Mouse (Mus musculus) kidney, adult 18-20 months (tissue): ENCODE measurements at regions not wholly inside any gene's neighbourhood (a gene's known extent, or its start where the extent isn't known, plus 50 kb on each side); places are given as distances from the start of the nearest gene placed in this dataset.

Experiments
- DNase-seq: peaks from one replicate; pipeline ENCODE4 v3.0.0; 2021

DNA sequence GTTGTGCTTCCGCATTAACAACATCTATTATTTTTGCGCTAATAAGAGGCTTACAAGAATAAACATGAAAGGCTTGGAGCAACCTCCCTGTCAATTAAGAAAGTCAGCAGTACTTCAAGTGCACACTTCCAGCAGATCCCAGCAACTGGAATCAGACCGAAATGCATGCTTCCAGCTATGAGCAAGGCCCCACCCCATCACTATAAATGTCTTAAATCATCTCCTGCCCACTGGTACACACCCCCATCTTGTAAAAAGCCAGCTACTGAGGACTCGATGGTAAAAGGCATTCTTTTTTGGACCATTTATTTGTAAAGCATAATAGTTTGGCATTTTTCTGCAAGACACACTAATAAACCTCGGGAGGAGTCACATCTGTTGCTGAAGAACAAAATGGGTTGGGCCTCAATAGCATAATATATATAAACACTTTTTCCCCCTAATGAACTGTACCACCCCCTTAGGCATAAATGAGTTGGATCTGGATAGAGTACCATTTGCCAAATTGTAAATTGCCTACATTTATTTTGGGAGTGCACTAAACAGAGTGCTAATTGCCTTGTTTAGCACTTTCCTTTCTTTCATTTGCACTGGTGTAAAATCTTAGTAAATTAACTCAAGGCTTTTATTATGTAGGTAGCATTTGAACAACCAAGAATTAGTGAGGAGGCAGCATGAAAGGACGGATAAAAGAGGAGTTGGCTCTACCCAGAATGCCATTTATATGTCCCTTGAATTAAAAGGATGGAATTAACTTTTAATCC, 371.8 kb downstream of the Nr2f2 start:
- DNase-seq = no peak

DNA sequence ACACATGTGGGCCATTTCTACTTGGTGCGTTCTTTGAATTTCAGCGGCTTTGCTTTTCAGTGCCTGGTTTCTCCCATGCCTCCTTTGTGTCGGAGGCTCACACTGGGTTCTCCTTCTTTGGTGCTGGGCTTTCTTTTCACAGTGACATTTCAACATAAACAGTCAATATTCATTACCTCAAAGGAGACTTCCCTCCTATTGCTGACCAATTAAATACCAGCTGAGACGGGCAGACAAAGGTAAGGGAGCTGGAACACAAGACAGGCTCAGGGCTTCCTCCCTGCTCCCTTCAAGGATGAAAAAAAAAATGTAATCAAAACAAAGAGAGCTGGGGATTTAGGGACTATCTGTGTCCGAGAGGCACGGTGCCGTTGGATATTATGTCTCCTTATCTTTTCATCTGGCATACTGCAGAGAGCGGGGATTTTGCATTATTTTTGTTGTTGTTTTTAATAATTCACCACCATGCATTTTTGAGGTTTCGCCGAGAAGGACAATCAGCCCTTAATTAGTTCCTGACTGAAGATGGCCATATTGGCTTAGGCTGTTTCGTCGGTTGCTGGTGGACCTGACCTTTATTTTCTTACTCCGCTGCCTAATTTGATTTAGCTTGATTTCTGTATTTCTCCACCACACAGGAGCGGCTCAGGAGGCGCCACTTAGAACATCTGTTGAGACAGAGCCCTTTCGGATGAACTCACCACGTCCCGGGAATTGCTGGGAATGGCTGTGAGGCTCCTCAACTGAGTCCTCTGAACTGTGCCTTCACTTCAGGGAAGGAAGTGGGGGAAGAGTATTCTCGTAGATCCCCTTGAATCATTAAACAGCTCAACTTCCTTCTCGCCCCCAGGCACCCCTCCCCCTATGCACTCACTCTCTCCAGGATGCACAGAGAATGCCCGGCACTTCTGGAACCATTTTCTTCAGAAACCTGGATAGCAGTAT, 373.9 kb downstream of the Nr2f2 start:
- DNase-seq = no peak

DNA sequence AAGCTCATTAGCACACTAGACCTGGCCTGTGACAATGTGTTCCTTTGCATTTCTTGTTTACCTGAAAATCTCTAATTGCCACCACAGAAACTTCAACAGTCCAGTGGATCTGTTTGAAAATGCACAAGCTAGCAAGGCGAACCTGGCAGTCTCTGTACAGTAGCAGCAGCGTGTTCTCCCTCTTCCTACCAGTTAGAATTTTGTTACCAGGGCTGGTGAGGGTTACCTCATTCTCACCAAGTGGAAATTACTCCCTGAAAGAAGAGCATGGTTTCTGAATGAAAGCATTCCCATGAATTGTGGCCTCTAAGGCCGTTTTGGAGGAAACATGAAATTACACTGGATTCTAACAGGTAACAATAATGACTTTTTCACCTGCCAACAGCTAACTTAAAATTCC, 374.6 kb downstream of the Nr2f2 start:
- DNase-seq = no peak

DNA sequence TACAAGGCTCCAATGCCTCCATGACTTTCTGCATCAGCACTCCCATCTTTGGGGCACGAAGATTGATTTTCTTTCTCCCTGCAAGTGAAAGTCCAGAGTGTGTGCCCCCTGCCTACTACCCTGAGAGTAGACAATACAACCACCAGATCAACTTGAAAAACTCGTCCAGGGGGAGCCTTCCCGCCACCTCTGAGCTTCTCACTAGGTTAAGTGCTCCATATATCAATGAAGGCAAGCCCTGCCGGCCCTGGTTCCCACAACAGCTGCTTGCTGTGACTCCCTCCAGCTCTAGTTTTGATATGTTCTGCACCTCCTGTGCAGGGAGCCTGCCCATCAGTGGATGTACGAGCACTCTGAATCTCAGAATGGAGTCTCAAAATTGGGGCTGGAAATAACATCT, 377.8 kb downstream of the Nr2f2 start:
- no peak for DNase-seq

DNA sequence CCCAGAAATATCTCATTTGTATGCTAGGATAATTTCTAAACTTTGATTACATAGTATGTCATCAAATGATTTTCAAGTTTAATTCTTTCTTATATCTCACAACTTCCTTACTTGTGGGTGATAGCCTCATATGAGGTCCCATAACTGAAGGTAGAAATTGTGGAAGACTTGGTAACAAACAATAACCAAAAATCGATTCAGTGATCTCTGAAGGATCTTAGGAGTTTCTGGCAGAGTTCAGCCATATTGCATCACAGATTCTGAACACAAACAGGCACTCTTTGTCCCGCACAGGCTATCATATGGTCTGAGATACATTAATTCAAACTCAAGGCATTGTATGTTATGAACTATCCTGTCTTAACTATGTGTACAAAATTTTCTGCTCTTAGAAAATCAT, 385.2 kb downstream of the Nr2f2 start:
- DNase-seq = no peak

DNA sequence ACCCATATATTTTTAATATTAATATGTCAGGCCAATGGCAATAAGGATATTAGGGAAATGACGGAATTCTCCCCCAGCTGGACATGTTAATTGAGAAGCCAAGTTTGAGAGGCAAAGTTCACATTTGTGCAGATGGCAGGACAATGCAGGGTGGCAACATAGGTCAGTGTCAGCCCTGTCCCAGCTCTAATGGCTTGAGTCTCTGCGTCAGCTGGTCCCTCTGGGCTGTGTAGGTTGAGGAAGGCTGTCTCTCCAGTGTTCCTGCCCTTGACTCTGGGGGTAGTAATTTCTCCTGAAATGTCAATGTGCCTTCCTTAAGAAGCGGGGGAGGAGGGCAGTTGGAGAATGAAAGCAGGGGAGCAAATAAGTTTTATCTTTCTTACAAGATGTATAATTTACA, 390.2 kb downstream of the Nr2f2 start:
- DNase-seq = no peak

DNA sequence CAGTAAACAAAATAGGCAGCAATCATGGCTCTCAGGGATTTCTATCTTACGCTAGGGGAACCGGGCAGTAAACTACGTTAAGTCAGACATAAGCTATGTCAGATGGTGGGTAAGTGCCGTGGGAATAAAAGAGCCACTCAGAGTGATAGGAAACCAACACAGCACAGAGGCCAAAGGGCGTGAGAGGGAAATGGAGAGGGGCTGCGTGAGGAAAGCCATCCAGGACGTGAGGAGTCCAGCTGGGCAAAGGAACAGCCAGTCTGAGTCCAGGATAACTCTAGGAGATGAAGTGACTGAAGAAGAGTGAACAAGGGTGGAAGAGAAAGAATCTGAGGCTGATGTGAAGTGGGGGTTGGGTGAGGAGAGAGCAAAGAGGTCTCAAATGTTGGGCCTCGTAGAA, 402.5 kb downstream of the Nr2f2 start:
- no peak for DNase-seq

DNA sequence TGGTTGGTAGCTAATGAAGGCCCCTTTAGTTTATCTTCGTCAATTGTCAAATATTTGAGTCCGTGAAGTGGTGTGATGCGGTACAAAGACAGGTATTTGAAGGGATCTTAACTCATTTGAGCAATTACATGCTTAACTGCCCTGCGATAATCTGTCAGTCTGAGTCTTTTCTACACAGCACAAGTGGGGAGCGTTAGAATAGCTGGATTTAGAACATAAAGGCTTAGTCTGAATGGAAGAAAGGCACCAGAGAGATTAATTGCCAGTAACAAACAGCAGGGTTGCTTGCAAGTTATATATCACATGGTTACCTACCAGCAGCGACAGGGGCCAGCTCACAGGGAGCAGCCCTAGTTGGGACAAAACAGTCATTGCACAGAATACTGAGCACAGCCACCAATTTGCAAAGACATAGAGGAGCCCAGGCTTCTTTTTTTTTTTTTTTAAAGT, 416.3 kb downstream of the Nr2f2 start:
- no peak for DNase-seq

DNA sequence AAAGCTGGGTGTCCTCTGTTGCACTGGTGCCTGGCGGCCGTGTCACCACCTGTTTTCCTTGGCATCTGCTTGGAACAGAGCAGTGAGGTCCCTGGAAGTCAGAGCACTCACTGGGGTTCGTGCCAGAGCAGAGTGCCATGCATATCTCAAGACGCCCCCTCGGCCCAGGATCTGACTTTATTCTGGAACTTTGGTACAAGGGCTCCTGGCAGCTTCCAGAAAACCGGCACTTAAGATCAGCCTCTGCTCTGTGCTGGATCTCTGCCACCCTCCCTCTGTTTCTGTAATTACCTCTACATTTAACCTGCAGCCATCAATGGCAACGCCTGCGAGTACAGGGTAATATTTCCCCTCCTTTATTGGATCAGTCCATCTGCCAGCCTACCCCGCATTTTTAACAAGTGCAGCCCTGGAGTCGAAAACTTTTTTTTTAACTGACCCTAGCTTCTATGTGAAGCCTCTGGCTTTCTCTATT, 416.9 kb downstream of the Nr2f2 start:
- DNase-seq = peak; percentile 11

DNA sequence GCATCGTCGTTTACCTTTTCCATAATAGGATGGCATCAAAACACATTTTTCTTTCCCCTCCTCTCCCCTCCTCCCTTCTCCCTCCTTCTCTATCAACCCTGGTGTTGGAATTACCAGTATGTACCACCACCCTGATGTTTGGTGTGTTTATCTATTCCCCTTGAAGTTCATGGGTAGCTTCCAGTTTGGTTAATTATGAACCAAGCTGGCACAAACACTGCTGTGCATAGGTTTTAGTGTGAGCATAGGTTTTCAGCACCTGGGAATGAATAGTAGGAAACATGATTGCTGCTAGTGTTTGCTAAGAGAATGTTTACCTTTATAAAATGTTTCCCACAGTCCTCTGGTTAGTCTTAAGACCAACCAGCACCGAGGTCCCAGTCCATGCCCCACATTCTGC, 420.1 kb downstream of the Nr2f2 start:
- DNase-seq = no peak

DNA sequence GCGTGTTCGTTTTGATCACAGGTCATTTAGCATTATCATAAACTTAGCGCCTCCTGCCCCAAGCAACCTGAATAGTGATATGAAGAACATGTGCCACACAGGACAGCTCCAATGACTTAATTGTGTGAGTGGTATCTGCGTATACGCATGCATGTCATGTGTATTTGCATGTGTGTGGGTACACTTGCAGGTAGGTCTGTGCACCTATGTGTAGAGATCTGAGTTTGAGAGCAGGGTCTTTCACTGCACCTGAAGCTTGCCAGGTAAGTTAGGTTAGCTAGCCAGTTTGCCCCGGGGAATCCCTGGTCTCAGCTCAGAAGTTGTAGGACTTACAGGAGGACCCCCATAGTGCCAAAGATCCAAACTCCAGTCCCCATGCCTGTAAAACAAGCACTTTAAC, 424.7 kb downstream of the Nr2f2 start:
- DNase-seq = no peak

DNA sequence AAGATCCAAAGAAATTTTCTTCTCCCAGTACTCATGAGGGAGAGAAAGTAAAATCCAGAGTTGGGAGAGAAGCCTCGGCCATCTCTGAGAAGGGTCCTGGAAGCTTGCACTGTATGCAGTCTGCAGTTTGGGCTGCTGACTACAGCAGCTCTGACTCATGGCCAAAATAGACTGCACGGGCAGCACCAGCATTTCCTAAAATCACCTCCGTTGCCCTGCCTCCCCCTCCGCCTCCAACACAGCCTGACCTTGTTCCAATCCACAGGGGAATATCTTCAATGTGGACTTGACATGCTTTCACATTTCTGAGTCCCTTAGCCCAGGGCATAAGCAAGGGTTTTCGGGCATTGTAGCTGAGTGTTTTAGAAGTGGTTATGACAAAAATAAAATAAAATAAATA, 441.3 kb downstream of the Nr2f2 start:
- DNase-seq = no peak

DNA sequence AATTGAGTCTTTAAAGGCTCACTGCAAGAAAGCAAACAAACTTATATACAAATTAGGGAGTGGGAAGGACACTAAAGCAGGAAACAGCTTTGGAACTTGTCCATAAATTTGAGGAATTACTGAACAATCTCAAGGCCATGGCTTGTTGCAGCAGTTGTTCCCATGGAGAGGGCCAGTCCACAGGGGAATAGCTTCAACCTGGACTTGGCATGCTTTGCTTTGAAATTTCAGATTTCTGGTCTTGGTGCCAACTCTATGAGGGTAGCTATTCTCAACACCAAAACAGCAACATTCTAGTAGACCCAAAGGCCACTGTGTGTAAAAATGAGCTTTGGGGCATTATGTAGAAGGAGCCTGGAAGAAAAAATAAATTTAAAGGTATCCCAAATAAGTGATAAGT, 442.0 kb downstream of the Nr2f2 start:
- DNase-seq = no peak

DNA sequence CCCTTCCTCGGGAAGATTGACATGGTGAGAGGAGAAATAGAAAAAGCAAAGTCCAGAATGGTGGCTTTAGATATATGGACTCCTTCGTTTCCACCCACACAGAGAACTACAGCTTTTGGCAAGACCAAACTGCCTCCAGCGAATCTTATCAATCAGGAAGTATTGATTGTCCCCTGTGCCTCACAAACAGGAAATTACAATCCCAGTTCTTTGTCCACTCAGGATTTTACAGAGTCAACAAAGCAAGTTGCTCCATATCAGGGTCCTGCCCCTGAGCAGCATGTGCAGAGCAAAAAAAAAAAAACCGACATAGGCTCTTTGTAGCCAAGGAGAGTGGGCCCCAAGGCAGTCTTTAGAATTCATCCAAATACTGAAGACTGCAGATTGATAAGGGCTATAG, 454.8 kb downstream of the Nr2f2 start:
- no peak for DNase-seq

DNA sequence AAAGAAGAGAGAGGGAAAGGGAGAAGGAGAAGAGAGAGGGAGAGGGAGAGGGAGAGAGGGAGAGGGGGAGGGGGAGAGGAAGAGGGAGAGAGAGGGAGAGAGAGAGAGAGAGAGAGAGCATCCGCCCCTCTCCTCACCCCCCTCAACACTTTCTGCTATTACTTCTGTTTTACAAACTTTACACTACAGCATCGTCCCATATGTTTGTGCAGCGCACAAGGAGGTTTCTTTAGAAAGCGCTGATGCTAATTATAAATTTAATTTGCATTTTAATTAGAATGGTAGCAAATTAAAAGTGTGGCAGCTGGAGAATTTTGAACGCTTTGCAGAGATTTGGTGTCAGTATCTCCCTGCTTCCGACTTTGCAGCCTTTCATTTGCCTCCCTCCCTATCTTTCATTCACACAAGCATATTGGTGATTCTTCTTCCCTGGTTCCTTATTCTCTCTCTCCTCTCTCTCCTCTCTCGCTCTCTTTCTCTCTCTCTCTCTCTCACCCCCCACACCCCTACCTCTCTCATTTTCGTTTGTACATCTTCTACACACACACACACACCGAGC, 476.0 kb downstream of the Nr2f2 start:
- no peak for DNase-seq

DNA sequence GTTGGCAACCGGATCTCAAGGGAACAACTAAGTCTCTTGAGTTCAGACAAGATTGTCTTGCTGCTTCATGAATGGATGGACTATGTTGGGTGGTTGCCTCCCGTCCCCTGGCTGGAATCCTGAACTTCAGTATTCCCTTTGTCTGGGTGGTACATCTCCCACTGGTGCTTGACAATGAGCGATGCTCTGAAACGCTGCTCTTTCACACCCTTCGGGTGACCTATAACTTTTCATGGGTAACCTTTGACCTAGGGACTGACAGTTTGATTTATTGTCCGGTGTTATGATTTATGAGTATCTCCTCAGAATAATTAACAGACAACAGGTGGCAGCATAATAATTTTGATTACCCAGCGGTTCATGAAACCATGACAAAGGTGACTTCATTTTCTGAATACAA, 478.3 kb downstream of the Nr2f2 start:
- no peak for DNase-seq

DNA sequence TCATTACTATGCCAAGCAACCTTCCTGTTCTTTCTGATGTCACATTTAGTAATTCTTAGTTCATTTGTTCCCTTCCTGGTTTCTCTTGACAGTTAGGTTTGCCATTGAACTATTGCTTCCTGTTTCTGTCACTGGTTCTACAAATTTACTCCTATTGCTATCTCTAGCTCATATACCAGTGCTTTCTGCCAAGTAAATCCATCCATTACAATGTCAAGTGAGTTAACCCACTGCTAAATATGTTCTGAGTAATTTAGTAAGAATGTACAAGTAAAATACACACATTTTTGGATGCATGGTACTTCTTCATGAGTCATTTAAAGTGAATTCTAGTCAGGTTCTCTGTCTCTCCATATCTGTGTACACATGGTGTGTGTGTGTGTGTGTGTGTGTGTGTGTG, 489.5 kb downstream of the Nr2f2 start:
- no peak for DNase-seq

DNA sequence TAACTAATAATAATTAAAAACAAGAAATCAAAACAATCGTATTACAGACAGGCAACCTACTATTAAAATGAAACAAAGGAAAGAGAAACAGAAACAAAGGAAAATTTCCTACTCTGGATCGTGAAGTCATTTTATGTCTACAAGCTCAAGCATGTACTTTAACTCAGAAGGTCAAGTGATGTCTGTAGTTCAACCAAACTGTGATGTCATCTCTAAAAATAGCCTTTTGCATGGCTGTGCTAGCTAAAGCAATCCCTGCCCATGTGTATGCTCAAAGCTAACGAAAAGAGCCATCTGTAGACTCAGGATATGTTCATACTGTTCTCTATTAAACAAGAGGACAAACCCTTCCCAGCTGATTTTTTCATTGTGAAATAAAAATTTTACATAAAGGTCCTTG, 500.7 kb downstream of the Nr2f2 start:
- no peak for DNase-seq

DNA sequence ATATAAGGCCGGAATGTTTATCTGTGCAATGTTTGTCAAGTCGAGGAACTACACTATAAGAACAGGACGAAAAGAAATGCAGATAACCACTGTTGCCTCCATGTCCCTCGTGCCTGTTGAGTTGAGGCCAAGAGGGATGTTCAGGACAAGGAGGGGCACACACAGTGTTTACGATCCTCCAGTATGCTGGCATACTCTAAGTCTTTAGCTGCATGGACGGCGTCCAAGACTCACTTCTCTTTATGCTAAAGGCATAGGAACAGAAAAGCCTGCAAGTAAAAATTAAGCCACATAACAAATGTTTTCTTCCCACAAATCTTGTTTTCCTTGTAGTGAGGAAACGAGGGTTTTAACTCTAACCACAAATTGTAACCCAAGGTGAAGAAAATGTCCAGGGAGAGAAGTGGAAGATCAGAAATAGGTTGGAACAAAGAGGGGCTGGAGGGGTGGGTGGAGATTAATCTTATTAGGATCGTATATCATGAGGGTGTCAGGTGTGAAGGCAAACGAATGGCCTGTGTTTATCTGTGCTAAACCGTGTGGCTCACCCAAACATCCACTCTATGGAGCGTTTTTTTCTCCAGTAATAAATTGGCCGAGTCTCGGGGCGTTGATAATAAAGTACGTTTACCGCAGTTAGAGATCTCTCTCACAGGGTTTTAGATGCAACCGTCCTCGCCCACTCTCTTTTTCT, 521.8 kb downstream of the Nr2f2 start:
- no peak for DNase-seq

DNA sequence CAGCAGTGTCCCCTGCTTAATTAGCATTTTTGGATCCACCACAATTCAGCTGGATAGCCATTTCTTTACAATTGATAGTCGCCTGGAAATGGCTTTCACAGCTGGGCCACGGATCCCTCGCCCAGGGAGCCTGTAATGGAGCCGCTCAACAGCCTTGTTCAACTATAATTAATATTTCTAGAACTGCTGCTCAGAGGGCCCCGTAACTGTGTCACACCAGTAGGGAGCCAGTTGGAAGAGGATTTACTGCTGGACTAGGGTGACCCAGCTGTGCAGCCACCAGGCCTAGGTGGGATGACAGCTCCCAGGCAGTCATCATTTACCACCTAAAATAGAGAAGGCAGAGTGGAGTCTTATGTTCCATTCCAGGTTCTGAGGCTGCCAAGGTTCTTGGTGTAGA, 529.2 kb downstream of the Nr2f2 start:
- DNase-seq = no peak

DNA sequence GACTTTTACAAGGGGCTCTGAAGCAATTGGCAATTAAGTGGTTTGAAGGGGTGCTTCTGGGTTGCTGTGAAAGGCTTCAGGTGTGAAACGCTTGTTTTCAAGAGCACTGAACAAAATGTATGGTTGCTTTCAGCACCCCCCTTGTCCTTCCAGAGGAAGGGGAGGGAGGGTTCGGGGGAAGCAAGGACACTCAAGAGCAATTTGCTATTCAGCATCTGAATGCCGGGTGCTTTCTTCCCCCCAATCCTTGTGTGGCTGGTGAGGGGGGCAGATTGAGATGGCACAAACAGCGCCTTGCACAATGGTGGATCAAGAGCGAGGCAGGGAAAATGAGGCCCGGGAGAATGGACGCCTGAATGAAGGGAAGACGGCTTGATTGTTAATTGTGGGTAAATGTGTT, 539.3 kb downstream of the Nr2f2 start:
- DNase-seq = no peak

DNA sequence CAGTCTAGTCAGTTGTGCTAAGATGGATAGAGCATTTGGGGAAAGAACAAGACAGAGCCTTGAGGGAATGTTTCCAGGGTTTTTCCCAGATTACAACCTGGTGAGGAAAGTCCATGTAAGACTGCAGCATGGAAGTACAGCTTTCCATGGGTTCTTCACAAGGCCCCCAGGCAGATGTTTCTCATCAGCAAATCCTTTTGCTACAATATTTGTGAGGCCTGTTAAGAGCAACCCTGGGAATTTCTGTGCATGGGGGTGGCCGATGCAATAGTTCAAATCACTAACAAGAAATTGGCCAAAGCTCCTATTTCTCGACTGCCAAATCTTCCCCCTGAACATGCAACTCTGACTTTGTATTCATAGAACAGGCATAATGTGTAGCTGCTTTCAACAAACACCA, 546.0 kb downstream of the Nr2f2 start:
- DNase-seq = no peak

DNA sequence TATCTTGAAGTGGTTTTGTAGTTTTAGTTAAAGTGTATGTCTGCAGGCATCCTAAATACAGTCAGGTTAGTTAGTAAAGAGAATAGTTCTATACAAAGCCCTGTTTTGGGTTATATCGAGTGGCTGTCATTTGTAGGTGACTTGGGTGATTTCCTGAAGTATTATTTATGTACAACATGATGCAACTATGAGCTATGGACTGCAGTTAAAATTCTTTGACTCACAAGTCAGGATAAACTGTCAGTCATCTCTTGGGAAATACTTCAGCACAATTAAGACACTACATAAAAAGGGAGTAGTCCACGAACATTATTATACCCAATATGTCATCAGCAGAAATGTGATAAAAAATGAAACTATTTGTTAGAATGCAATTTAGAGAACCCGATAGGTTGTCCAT, 554.2 kb downstream of the Nr2f2 start:
- DNase-seq = no peak
